Mouse (Mus musculus): ENCODE measurements around the gene Adam19. TPM values are rescaled to one million over a fixed set of nuclear protein-coding genes. Genes with fewer than 3 reads are reported as not detected.

Adam19 gene
- polyA plus RNA-seq, 1 experiment from 2014 or later = 27.0 TPM

GRCm38 (mm10) chr11:46060651-46061020 is 4.8 kb downstream of the Adam19 start:
- H3K27me3 ChIP-seq (ENCODE audit: insufficient read depth, low read length) = no peaks in the 10 kb centered on the region
- H3K36me3 ChIP-seq (ENCODE audit: insufficient read depth) = peaks cover 28% of the 10 kb centered on the region
- no peak overlapping the region for H3K4me3 ChIP-seq (ENCODE audit: low read depth, low read length)
- DNase-seq (no peak), ATAC-seq (ENCODE audit: insufficient read depth) (no peak)
- no peak overlapping the region for H3K9ac ChIP-seq
- H3K9me3 ChIP-seq (ENCODE audit: low read depth, low read length) = no peaks in the 10 kb centered on the region
- WGBS = 53% methylated on average over 5 of the region's 5 CpGs
- H3K27ac ChIP-seq (ENCODE audit: low read depth) = 0 out of 2 replicates have a peak overlapping the region, but pooled peaks have one; percentile 4
- peaks cover 35% of the 10 kb centered on the region for H3K4me1 ChIP-seq (ENCODE audit: insufficient read depth)
- no peak for TF ChIP-seq CTCF (IDR thresholded peaks at IDR 0.05; ENCODE audit: low read depth)
- no peak overlapping the region for H3K4me2 ChIP-seq

GRCm38 (mm10) chr11:46061776-46062445 is 6.1 kb downstream of the Adam19 start:
- Histone ChIP-seq H3K4me2 (peak overlapping the region; percentile 13; the same call in 1 of the 2 replicates), H3K27ac (ENCODE audit: low read depth) (peak overlapping the region; percentile 21; the same call in 1 of the 2 replicates)

GRCm38 (mm10) chr11:46062569-46062968 is 6.8 kb downstream of the Adam19 start:
- 57% methylated on average over 4 of the region's 4 CpGs for WGBS
- TF ChIP-seq CTCF (IDR thresholded peaks at IDR 0.05; ENCODE audit: low read depth) = no peak
- DNase-seq (no peak), ATAC-seq (ENCODE audit: insufficient read depth) (no peak)
- Histone ChIP-seq H3K36me3 (ENCODE audit: insufficient read depth) (peaks cover 40% of the 10 kb centered on the region), H3K27ac (ENCODE audit: low read depth) (peak overlapping the region; percentile 84; the same call in 1 of the 2 replicates), H3K27me3 (ENCODE audit: insufficient read depth, low read length) (no peaks in the 10 kb centered on the region), H3K4me1 (ENCODE audit: insufficient read depth) (peaks cover 45% of the 10 kb centered on the region), H3K4me3 (ENCODE audit: low read depth, low read length) (no peak overlapping the region), H3K9ac (no peak overlapping the region), H3K9me3 (ENCODE audit: low read depth, low read length) (no peaks in the 10 kb centered on the region), H3K4me2 (no peak overlapping the region; the same call in 1 of the 2 replicates)

More at GRCm38 (mm10) chr11:46061776-46062445, 6.1 kb downstream of the Adam19 start:
- Histone ChIP-seq H3K9me3 (ENCODE audit: low read depth, low read length) (no peaks in the 10 kb centered on the region), H3K4me1 (ENCODE audit: insufficient read depth) (peaks cover 45% of the 10 kb centered on the region), H3K27me3 (ENCODE audit: insufficient read depth, low read length) (no peaks in the 10 kb centered on the region), H3K36me3 (ENCODE audit: insufficient read depth) (peaks cover 40% of the 10 kb centered on the region), H3K9ac (no peak overlapping the region), H3K4me3 (ENCODE audit: low read depth, low read length) (no peak overlapping the region)
- ATAC-seq (ENCODE audit: insufficient read depth) = no peak
- DNase-seq = peak; percentile 49
- 49% methylated on average over 6 of the region's 6 CpGs for WGBS
- TF ChIP-seq CTCF (IDR thresholded peaks at IDR 0.05; ENCODE audit: low read depth) = no peak

GRCm38 (mm10) chr11:46062993-46063731 is 7.4 kb downstream of the Adam19 start:
- H3K27ac ChIP-seq (ENCODE audit: low read depth) = peak overlapping the region; percentile 84
- H3K27me3 ChIP-seq (ENCODE audit: insufficient read depth, low read length) = no peaks in the 10 kb centered on the region
- no peak for ATAC-seq (ENCODE audit: insufficient read depth)
- 46% methylated on average over 9 of the region's 9 CpGs for WGBS
- H3K4me1 ChIP-seq (ENCODE audit: insufficient read depth) = peaks cover 41% of the 10 kb centered on the region
- DNase-seq = no peak
- no peak overlapping the region for H3K4me3 ChIP-seq (ENCODE audit: low read depth, low read length)
- no peaks in the 10 kb centered on the region for H3K9me3 ChIP-seq (ENCODE audit: low read depth, low read length)
- peaks cover 40% of the 10 kb centered on the region for H3K36me3 ChIP-seq (ENCODE audit: insufficient read depth)
- 0 out of 2 replicates have a peak overlapping the region, but pooled peaks have one; percentile 20 for H3K9ac ChIP-seq
- TF ChIP-seq CTCF (IDR thresholded peaks at IDR 0.05; ENCODE audit: low read depth) = peak; percentile 35; the same call in 1 of the 2 replicates
- H3K4me2 ChIP-seq = peak overlapping the region; percentile 25; the same call in 1 of the 2 replicates

- WGBS = 39% methylated on average over 8 of the region's 8 CpGs
- Histone ChIP-seq H3K4me2 (0 out of 2 replicates have a peak overlapping the region, but pooled peaks have one; percentile 15), H3K9ac (no peak overlapping the region), H3K27ac (ENCODE audit: low read depth) (peak overlapping the region; percentile 92), H3K36me3 (ENCODE audit: insufficient read depth) (peaks cover 40% of the 10 kb centered on the region), H3K9me3 (ENCODE audit: low read depth, low read length) (no peaks in the 10 kb centered on the region), H3K4me1 (ENCODE audit: insufficient read depth) (peaks cover 48% of the 10 kb centered on the region), H3K4me3 (ENCODE audit: low read depth, low read length) (no peak overlapping the region), H3K27me3 (ENCODE audit: insufficient read depth, low read length) (no peaks in the 10 kb centered on the region)
- DNase-seq (peak; percentile 59), ATAC-seq (ENCODE audit: insufficient read depth) (peak; percentile 15)
- TF ChIP-seq CTCF (IDR thresholded peaks at IDR 0.05; ENCODE audit: low read depth) = no peak
Measured at GRCm38 (mm10) chr11:46064767-46065166, 9.0 kb downstream of the Adam19 start.

GRCm38 (mm10) chr11:46065201-46066011 is 9.6 kb downstream of the Adam19 start:
- Histone ChIP-seq H3K4me2 (peak overlapping the region; percentile 29; the same call in 1 of the 2 replicates), H3K4me1 (ENCODE audit: insufficient read depth) (peaks cover 54% of the 10 kb centered on the region), H3K27me3 (ENCODE audit: insufficient read depth, low read length) (no peaks in the 10 kb centered on the region), H3K9ac (no peak overlapping the region), H3K9me3 (ENCODE audit: low read depth, low read length) (no peaks in the 10 kb centered on the region), H3K27ac (ENCODE audit: low read depth) (peak overlapping the region; percentile 92), H3K36me3 (ENCODE audit: insufficient read depth) (peaks cover 40% of the 10 kb centered on the region), H3K4me3 (ENCODE audit: low read depth, low read length) (no peak overlapping the region)
- TF ChIP-seq CTCF (IDR thresholded peaks at IDR 0.05; ENCODE audit: low read depth) = no peak
- DNase-seq (peak; percentile 93), ATAC-seq (ENCODE audit: insufficient read depth) (peak; percentile 93)
- WGBS = 20% methylated on average over 21 of the region's 21 CpGs
